Mouse (Mus musculus) CH12F3 (cell line): ENCODE data around the gene Hint2.

ENCODE experiments used
- in situ Hi-C: fragments of 300-500 bp; cut with MboI; formaldehyde crosslinking; loops from 2 replicates; pipeline ENCODE4 v1.14.3; 2020; ENCODE audit warnings: low sequenced_read_pairs

Hint2 gene

DNA sequence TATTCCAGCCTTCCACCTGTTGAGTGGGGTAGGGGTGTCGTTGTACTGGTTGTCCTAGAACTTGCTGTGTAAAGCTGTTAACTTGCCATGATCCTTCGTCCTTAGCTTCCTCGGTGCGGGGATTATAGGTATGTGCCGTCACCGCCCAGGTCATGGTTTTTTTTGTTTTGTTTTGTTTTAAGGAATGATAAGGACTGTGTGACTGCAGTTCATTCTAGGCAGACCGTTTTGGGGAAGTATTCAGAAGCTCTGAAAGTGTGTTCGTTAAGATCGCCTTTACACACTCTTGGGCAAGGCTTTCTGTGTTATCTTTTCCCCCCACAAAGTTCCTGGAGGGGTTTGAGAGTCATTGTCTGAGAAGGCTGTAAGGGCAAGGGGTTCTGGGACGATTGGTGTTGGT is 43.7 kb downstream of the Hint2 start:
- in situ Hi-C loops, result no loop called here

DNA sequence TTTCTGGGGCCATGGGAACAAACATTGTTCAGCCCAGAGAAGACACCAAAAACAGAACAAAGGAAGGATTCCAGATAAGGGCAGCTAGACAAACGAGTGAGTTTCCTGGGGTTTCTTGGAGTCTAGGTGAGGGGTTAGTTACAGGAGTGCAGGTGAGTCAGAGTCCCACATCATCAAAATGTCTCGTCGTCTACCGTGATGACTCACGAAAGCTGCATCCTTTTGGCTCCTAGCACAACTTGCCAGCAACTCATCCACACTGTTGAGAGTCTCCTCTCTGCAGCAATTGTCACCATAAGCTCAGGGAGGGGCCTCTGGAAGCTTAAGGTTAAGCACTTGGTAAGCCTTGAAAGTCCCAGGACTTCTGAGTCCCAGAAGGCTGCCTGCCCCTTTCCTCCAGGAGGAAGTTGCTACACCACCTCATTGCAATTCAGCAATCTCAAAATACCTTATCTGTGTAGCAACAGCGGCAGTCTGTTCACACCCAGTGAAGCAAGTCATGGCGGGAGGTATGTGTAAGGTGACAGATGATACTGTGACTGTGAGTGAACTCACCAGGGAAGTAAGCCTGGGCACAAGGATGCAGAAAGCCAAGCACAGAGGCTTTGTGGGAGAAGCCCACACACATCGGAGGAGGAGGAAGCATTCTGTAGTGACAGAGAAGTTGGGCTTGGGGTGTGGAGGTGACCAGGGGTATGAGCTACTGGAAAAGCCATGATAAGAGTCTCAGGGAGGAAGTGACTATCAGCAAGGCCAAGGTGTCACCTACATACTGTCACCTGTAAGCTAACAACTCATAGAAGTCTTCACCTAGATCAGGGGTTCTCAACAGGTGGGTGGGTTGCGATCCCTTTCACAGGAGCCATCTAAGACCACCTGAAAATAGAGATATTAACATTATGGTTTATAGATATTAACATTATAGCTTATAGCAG is 51.2 kb downstream of the Hint2 start:
- in situ Hi-C loops, result no loop called here
